ENCODE assay signal across 27 mouse cellular contexts in genomic region chr15:16653690-16654089, GRCm38 (mm10).
"Had no signal": no experiment of that assay in that cellular context is flagged by ENCODE, and none has a peak within 500 bp of the region (broad histone marks: within the 10 kb centered on the region; RNA-seq: fewer than 3 reads in every experiment).

No protein-coding gene starts in this region.

- H3K36me3 ChIP-seq: heart, embryonic 10.5 days; heart, embryonic 12.5 days; hindbrain, embryonic 10.5 days; hindbrain, embryonic 12.5 days; intestine, embryonic 15.5 days; limb, embryonic 13.5 days; limb, embryonic 15.5 days; liver, embryonic 12.5 days had no signal

- H3K4me3 ChIP-seq: gastrocnemius, adult 2 months; heart, embryonic 10.5 days; heart, embryonic 12.5 days; hindbrain, embryonic 10.5 days; hindbrain, embryonic 12.5 days; intestine, embryonic 15.5 days; layer of hippocampus, adult 2 months; limb, embryonic 13.5 days; limb, embryonic 15.5 days; liver, embryonic 12.5 days had no signal

- H3K27ac ChIP-seq: gastrocnemius, adult 2 months; heart, embryonic 10.5 days; hindbrain, embryonic 10.5 days; hindbrain, embryonic 12.5 days; hindbrain, embryonic 14.5 days; intestine, embryonic 15.5 days; layer of hippocampus, adult 2 months; limb, embryonic 13.5 days; limb, embryonic 15.5 days; liver, embryonic 12.5 days; liver, embryonic 14.5 days had no signal

- H3K27me3 ChIP-seq: heart, embryonic 12.5 days; hindbrain, embryonic 12.5 days; intestine, embryonic 15.5 days; limb, embryonic 13.5 days; limb, embryonic 15.5 days; liver, embryonic 12.5 days had no signal

- H3K9me3 ChIP-seq: heart, embryonic 10.5 days; heart, embryonic 12.5 days; hindbrain, embryonic 10.5 days; hindbrain, embryonic 12.5 days; intestine, embryonic 15.5 days; limb, embryonic 13.5 days; limb, embryonic 15.5 days; liver, embryonic 12.5 days had no signal

- H3K4me1 ChIP-seq: heart, embryonic 10.5 days; heart, embryonic 12.5 days; hindbrain, embryonic 10.5 days; hindbrain, embryonic 12.5 days; intestine, embryonic 15.5 days; limb, embryonic 13.5 days; limb, embryonic 15.5 days; liver, embryonic 12.5 days had no signal

- DNase-seq: gastrocnemius, adult 2 months; gastrocnemius, postnatal 10 days; gastrocnemius, postnatal 25 days; heart, adult 18-20 months; heart, postnatal 10 days; heart, postnatal 4 days; kidney, adult 18-20 months; kidney, adult 8-10 months; kidney, postnatal 10 days; kidney, postnatal 25 days; kidney, postnatal 4 days; layer of hippocampus, postnatal 36 days; left cerebral cortex, postnatal 4 days had no signal

- H3K9ac ChIP-seq: heart, embryonic 12.5 days; hindbrain, embryonic 12.5 days; hindbrain, embryonic 14.5 days; intestine, embryonic 15.5 days; limb, embryonic 13.5 days; limb, embryonic 15.5 days; liver, embryonic 12.5 days; liver, embryonic 14.5 days had no signal

- H3K4me2 ChIP-seq: heart, embryonic 12.5 days; hindbrain, embryonic 12.5 days; hindbrain, embryonic 14.5 days; intestine, embryonic 15.5 days; limb, embryonic 13.5 days; limb, embryonic 15.5 days; liver, embryonic 12.5 days had no signal

- ATAC-seq: hindbrain, embryonic 16.5 days; inflammation-experienced regulatory T-cells, adult 6 months; intestine, embryonic 15.5 days; intestine, postnatal 0 days; liver, embryonic 12.5 days had no signal
